In the genomic region with DNA sequence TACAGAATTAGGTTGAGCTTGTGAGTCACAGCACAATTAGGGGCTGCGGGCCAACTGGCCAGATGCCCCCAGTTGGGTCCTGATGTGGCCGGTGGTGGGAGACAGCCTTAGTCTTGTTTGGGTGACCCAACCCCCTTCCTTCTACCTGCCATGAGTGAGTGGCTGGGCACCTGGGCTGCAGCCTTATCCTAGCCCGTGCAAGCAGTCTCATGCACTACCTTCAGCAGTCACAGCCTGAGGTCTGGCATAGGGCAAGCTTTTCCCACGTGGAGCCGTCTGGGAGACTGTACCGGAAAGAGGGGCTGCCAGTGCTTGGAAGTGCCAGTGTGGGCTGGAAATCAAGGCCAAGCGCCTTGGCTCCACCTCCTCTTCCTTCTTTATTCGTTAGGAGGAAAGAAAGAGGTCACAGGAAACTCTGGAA, we compare ENCODE assay signal across 8 mouse cellular contexts. TPM values are rescaled to one million over a fixed set of nuclear protein-coding genes. Genes with fewer than 3 reads are reported as not detected.
DNase-seq lines count a peak whose midpoint lies in the region; ATAC-seq and TF ChIP-seq lines count a peak whose summit lies in the region.

No protein-coding gene starts in this region.

- H3K27ac ChIP-seq in forebrain, embryonic 14.5 days (ENCODE audit: low read depth, low read length): no peak overlapping the region
- no peak overlapping the region for H3K27ac ChIP-seq in forebrain, embryonic 13.5 days
- H3K27ac ChIP-seq in heart, embryonic 16.5 days (ENCODE audit: low read length): peak overlapping the region; percentile 95
- H3K27ac ChIP-seq in limb, embryonic 14.5 days (replicated peaks; ENCODE audit: low read depth, low read length): no peak overlapping the region

- no peaks in the 10 kb centered on the region for H3K4me1 ChIP-seq in forebrain, embryonic 14.5 days (ENCODE audit: control insufficient read depth, insufficient read depth, low read length)
- no peaks in the 10 kb centered on the region for H3K4me1 ChIP-seq in forebrain, embryonic 13.5 days
- H3K4me1 ChIP-seq in heart, embryonic 16.5 days (ENCODE audit: control insufficient read depth, insufficient read depth, low read length): peaks cover 23% of the 10 kb centered on the region
- H3K4me1 ChIP-seq in limb, embryonic 14.5 days (ENCODE audit: control insufficient read depth, insufficient read depth, low read length): peaks cover 16% of the 10 kb centered on the region

- no peak overlapping the region for H3K9ac ChIP-seq in forebrain, embryonic 14.5 days (ENCODE audit: low read length)
- no peak overlapping the region for H3K9ac ChIP-seq in forebrain, embryonic 13.5 days
- H3K9ac ChIP-seq in heart, embryonic 16.5 days (ENCODE audit: low read length): peak overlapping the region; percentile 44
- no peak overlapping the region for H3K9ac ChIP-seq in limb, embryonic 14.5 days (ENCODE audit: low read depth, low read length, severe bottlenecking)

- H3K36me3 ChIP-seq in forebrain, embryonic 14.5 days (ENCODE audit: control insufficient read depth, insufficient read depth, low read length): no peaks in the 10 kb centered on the region
- no peaks in the 10 kb centered on the region for H3K36me3 ChIP-seq in forebrain, embryonic 13.5 days (ENCODE audit: poor library complexity, severe bottlenecking)
- H3K36me3 ChIP-seq in heart, embryonic 16.5 days (ENCODE audit: control insufficient read depth, insufficient read depth): no peaks in the 10 kb centered on the region
- 0 out of 2 replicates have a peak, but pooled peaks cover 5% of the 10 kb centered on the region for H3K36me3 ChIP-seq in limb, embryonic 14.5 days (ENCODE audit: control insufficient read depth, insufficient read depth, low read length)

- TF ChIP-seq POLR2A in limb, embryonic 14.5 days (IDR thresholded peaks at IDR 0.05; ENCODE audit: borderline replicate concordance, extremely low read depth, insufficient read depth, insufficient read length): no peak

- WGBS in forebrain, embryonic 14.5 days: 41% methylated on average over 8 of the region's 8 CpGs
- WGBS in forebrain, embryonic 13.5 days: 53% methylated on average over 8 of the region's 8 CpGs
- 11% methylated on average over 8 of the region's 8 CpGs for WGBS in heart, embryonic 16.5 days
- WGBS in limb, embryonic 14.5 days: 42% methylated on average over 7 of the region's 8 CpGs

- H3K27me3 ChIP-seq in forebrain, embryonic 14.5 days (replicated peaks; ENCODE audit: control insufficient read depth, insufficient read depth, low read length): no peaks in the 10 kb centered on the region
- no peaks in the 10 kb centered on the region for H3K27me3 ChIP-seq in forebrain, embryonic 13.5 days
- H3K27me3 ChIP-seq in heart, embryonic 16.5 days (ENCODE audit: control insufficient read depth, insufficient read depth, low read length): no peaks in the 10 kb centered on the region
- H3K27me3 ChIP-seq in limb, embryonic 14.5 days (ENCODE audit: control insufficient read depth, insufficient read depth, low read length): no peaks in the 10 kb centered on the region

- no peak overlapping the region for H3K4me3 ChIP-seq in forebrain, embryonic 14.5 days (ENCODE audit: low read depth, low read length)
- no peak overlapping the region for H3K4me3 ChIP-seq in forebrain, embryonic 13.5 days
- H3K4me3 ChIP-seq in heart, embryonic 16.5 days (ENCODE audit: low read length): peak overlapping the region; percentile 25
- no peak overlapping the region for H3K4me3 ChIP-seq in limb, embryonic 14.5 days (replicated peaks; ENCODE audit: low read length)

- no peaks in the 10 kb centered on the region for H3K9me3 ChIP-seq in forebrain, embryonic 14.5 days (replicated peaks; ENCODE audit: control insufficient read depth, low read length)
- no peaks in the 10 kb centered on the region for H3K9me3 ChIP-seq in forebrain, embryonic 13.5 days (replicated peaks)
- H3K9me3 ChIP-seq in heart, embryonic 16.5 days (replicated peaks; ENCODE audit: control insufficient read depth, low read length): no peaks in the 10 kb centered on the region
- no peaks in the 10 kb centered on the region for H3K9me3 ChIP-seq in limb, embryonic 14.5 days (ENCODE audit: control insufficient read depth, low read length)

- ATAC-seq in forebrain, embryonic 14.5 days: no peak
- no peak for ATAC-seq in forebrain, embryonic 13.5 days
- peak; percentile 84 for ATAC-seq in heart, embryonic 16.5 days (replicated peaks; ENCODE audit: extremely low read depth, insufficient read depth, low FRiP score)
- 0 out of 2 replicates have a peak, but pooled peaks have one; percentile 50 for ATAC-seq in limb, embryonic 14.5 days (ENCODE audit: low FRiP score, low read depth)

- no peak overlapping the region for H3K4me2 ChIP-seq in forebrain, embryonic 14.5 days (ENCODE audit: low read length)
- no peak overlapping the region for H3K4me2 ChIP-seq in forebrain, embryonic 13.5 days
- peak overlapping the region; percentile 61 for H3K4me2 ChIP-seq in heart, embryonic 16.5 days (ENCODE audit: low read depth, low read length)
- H3K4me2 ChIP-seq in limb, embryonic 14.5 days (replicated peaks; ENCODE audit: low read depth, low read length, severe bottlenecking): no peak overlapping the region

- peak; percentile 54 for DNase-seq in forebrain, embryonic 14.5 days (ENCODE audit: low spot score)
- DNase-seq in testis, postnatal 10 days (ENCODE audit: low spot score): peak; percentile 62
- no peak for DNase-seq in testis, postnatal 14 days (ENCODE audit: low spot score)
- DNase-seq in limb, embryonic 14.5 days (ENCODE audit: low spot score): peak; percentile 61
- DNase-seq in thymus, postnatal 14 days: no peak
- no peak for DNase-seq in thymus, postnatal 25 days

RNA-seq across cellular contexts. Expression of gene Htra1, which starts 13.4 kb away (rescaled TPM):
- polyA plus RNA-seq in forebrain, embryonic 14.5 days (2014; fragmentation: Nextera tagmentation; extraction: Ambion mirVana): 24.7 and 26.6 TPM in 2 replicates
- 9.3 and 9.7 TPM in 2 replicates for polyA plus RNA-seq in forebrain, embryonic 13.5 days (2015; fragmentation: Nextera tagmentation; extraction: Ambion mirVana)
- polyA plus RNA-seq in heart, embryonic 16.5 days (2015; fragmentation: Nextera tagmentation; extraction: Ambion mirVana): 63.4 and 65.6 TPM in 2 replicates
- 102 and 124 TPM in 2 replicates for polyA plus RNA-seq in limb, embryonic 14.5 days (2012; rRNA removed)
- polyA plus RNA-seq in limb, embryonic 14.5 days (2014; fragmentation: Nextera tagmentation; extraction: Ambion mirVana): 224 and 233 TPM in 2 replicates

Comparison
In these comparisons a context has a peak if more than half of its experiments do, and no peak if none do; other contexts are left out.
1. DNase-seq: peak in forebrain, embryonic 14.5 days (single experiment), testis, postnatal 10 days (single experiment) and limb, embryonic 14.5 days (single experiment); none in testis, postnatal 14 days (single experiment), thymus, postnatal 14 days (single experiment) and thymus, postnatal 25 days (single experiment).
2. ATAC-seq: peak in heart, embryonic 16.5 days (single experiment) and limb, embryonic 14.5 days (single experiment); none in forebrain, embryonic 14.5 days (single experiment) and forebrain, embryonic 13.5 days (single experiment).